Mouse (Mus musculus) small intestine, adult 2 months (tissue): ENCODE data around the gene Cib3.

Experiments used
- CTCF ChIP-seq: fragments of 200-500 bp; IDR thresholded peaks from 2 replicates; pipeline ENCODE4 v1.5.1; 2012; ENCODE audit warnings: low read depth, mild to moderate bottlenecking, control low read depth, inconsistent platforms, low read length, moderate library complexity, mixed read lengths; ENCODE audit not compliant: insufficient replicate concordance, insufficient read length; ENCODE audit errors: extremely low read depth
- POLR2A ChIP-seq: fragments of 200-500 bp; IDR thresholded peaks from 2 replicates; pipeline ENCODE4 v1.6.1; 2012; ENCODE audit warnings: low read depth, mild to moderate bottlenecking, control low read depth, inconsistent platforms, low read length, moderate library complexity

GRCm38 (mm10) chr8:72261431-72261830 lies 48.8 kb upstream of the Cib3 start:
- TF ChIP-seq CTCF (no peak), POLR2A (no peak)
